Mouse (Mus musculus) T-helper 1 cell (primary cell): ENCODE data around the gene 2210408I21Rik.

Experiments used
- in situ Hi-C: fragments of 300-600 bp; cut with MboI, MseI; formaldehyde crosslinking; loops from one replicate; pipeline ENCODE4 v1.15.1; 2025; ENCODE audit warnings: high pct_unique_total_duplicates

2210408I21Rik gene

DNA sequence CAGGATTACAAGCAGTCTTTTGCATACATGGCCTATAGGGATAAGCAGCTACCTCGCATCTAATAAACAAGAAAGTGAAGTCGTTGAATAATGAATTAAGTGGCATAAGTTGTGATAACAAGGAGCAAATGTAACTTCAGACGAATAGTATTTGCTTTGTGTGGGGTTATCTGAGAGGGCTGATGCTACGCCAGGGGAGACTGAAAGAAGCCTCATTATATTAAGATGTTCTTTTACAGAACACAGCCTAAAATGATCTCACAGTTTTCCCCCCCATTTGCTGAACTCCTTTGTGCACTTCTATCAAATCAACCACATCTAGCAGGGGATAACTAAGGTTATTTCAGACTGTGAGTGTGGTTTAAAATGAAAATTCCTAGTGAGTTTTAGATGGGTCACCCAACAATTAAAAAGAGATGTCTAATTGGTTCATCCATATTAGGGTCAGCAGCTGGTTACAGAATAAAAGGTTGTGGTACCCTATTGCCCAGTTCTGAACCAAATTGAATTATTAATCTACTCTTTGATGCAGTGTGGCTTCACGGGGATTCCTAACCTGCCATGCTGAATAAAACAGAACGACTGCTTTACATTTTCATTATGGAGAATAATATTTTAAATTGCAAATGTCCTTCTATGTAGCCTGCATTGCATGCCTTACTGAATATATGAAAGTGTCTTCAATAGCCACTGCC lies 343.2 kb downstream of the 2210408I21Rik start:
- in situ Hi-C loops: no loop called here

DNA sequence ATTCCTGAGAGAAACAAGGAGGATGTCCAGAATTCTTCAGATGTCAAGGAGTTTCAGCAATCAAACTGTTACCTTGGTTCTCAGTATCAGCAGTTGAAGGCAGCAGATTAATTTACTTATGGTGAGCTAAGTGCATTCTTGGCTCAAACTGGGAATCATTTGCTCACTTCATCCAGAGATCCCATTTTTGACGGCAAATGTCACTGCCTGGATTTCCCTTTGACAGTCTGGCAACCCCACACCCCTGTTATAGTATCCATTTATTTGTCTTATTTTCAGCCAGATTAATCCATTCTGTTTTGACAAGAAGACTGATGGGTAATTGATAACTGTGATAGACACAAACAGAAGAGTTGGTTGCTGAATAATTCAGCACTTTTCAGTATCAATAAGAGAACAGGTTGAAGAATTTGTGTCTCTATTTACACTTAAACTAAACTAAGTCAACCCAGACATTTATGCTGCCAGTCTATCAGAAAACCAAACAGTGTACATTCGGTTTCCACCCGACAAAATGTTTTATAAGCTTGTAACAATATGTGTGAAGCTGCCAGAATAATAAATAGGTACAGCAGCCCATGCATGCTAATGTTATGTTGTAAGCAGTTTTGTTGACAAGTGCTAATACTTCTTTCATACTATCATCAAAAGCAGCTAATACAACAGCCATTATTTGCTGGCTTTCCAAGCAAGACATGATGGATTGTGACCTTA lies 354.8 kb downstream of the 2210408I21Rik start:
- in situ Hi-C loops: no loop called here

DNA sequence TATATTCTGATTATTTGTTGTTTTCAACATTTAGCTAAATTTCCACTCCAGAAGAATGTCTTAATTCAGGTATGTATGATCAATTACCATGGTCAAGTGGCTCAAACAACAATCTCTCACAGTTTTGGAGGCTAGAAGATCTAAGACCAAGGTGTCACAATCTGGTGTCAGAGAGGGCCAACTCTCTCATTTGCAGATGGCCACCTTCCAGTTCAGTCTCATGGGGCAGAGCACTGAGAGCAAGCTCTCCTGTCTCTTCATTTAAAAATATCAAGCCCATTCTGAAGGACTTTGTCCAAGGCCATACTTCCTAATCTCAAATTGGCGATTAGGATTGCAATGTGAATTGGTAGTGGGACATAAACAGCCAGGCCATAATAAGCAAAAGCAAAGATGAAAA lies 378.7 kb downstream of the 2210408I21Rik start:
- in situ Hi-C loops: no loop called here

DNA sequence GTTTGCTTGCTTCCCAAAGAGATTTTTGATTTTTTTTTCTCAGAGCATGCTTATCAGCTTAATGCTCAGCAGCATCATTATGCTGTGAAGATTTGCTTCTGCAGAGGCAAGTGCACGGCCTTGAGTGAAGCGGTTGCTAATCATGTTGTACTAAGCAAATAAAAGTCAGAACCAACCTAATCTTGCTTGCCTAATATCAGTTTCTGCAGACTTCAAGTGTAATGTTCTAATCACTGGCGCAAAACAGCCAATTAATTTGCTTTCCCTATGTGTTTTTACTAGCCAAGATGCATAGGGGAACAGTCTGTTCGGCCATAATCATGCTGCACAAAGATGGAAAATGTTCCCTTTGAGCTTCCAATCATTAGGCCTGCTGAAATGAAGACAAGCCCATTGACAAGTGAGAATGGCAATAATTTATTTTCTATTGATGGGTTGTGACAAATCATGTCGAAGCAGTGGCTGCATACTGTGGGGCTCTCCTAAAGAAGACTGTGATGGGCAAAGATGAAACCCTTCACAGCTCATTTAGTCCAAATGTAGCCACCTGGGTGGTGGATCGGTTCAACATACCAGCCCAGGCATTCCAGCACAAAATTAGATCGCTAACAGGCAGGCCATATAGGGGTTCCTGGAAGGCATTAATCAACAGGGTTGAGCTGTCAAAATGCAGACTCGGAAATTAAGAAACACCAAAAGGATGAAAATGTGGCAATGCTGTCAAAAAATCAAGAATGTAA lies 393.8 kb downstream of the 2210408I21Rik start:
- in situ Hi-C loops: no loop called here

DNA sequence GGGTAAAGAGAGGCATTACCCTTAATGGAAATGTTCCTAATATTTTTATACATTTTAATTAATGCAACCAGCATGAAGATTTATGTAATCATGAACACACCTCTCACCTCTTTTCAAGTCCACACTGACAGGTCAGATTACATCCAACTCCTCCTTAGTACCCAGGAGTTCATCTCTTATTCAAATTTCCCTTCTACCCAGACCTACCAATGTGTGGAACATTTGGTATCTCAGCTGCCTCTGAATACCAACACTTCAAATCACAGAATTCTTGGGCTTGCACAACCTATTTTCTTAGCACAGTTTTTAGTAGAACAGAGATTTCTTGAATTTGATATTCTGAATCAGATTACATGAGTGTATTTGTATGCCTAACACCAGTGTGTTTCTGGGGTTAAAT lies 394.4 kb downstream of the 2210408I21Rik start:
- in situ Hi-C loops: no loop called here

DNA sequence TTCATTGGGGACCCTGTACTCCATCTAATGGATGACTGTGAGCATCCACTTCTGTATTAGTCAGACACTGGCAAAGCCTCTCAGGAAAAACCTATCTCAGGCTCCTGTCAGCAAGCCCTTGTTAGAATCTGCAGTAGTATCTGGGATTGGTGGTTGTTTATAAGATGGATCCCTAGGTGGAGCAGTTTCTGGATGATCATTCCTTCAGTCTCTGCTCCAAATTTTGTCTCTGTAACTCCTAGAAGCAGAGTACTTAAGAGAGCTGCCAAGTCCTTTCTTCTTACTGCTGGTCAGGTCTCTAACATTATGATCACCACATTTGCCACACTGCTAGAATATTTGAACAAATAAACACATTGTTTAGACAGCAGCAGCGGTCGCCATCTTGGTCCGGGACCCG lies 402.1 kb downstream of the 2210408I21Rik start:
- in situ Hi-C loops: no loop called here

DNA sequence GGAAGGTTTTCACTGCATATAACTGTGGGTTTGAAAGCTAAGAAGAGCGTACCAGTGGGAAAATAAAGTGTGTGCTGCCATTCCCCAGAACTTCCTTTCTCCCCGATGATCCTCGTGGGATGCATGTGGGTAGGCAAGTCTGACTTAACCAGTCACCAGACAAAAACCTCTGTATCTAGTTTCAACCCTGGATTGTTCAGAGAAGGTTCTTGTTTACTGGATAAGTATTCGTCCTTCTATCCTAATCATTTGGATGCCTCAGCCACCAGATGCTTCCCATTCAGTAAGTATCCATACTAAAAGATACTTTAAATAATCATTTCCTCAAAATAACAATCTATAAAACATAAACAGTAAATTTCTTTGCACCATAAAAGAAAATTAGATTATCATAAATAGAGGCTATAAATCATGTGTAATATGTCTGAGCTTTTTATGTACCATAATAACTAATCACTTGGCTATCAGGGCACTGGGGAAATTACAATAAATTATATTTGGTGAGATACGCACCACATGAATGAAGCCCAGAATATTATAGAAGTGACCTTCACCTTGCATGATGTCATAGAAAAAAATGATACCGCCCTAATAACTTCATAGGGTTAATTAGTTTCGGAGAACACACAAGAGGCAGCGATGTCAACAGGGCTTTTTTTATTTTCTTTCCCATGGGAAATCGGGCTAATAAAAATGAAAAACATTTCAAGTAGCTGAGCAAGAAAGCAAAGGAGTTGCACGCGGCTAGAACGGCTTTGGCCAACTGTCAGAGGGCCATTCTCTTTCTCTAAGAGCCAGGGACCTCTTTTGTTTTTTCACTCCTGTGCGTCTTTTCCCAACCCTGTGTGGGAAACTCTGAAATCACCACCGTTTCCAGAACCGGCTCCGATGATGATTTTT lies 412.4 kb downstream of the 2210408I21Rik start:
- in situ Hi-C loops: no loop called here

DNA sequence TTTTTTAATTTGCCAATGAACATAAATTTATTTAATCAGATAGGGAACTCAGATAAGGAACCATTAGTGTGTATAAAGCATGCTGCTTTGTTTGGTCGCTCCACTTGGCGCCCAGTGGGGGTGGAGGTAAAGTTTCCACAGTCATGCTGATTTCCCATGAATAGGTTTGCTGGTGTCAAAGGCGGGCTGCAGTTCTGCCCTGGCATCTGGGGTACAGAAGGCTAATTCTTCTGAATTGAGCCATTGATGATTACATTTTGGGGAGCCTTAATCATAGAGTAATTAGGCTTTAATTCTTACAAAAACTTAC lies 413.0 kb downstream of the 2210408I21Rik start:
- in situ Hi-C loops: no loop called here

DNA sequence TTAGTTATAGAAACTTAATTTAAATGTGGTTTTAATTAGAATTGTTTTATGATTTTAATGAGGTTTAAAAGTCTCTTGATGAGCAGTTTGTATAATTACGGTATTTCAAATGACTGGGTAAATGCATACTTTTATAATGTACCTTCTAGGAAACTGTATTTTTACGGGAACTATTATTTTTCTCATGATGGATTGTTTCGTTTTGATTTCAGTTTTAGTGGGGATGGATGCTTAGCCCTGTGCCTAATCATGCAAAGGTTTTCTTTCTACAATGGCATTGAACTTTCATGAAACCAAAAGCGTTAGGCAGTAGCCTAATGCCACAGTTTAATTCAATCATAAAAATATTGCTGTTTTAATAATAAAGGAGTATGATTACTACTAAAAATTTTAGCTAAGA lies 413.4 kb downstream of the 2210408I21Rik start:
- in situ Hi-C loops: no loop called here

DNA sequence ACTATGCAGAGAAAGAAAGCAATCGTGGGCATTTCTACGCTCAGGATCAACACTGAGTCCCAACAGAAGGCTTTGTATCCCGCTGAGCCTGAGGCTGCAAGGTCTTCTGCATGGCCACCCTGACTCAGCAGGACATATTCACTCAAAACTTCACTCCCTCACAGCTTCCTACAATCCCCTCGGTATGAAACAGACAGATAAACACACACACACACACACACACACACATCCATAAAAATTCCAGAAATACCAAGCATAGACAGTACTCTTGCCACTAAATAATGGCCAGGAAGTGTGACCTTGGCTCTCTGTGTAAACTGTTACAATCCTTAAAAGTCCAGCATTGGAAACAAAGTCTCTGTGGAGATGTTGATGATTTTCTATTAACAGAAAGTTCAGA lies 458.7 kb downstream of the 2210408I21Rik start:
- in situ Hi-C loops: no loop called here

DNA sequence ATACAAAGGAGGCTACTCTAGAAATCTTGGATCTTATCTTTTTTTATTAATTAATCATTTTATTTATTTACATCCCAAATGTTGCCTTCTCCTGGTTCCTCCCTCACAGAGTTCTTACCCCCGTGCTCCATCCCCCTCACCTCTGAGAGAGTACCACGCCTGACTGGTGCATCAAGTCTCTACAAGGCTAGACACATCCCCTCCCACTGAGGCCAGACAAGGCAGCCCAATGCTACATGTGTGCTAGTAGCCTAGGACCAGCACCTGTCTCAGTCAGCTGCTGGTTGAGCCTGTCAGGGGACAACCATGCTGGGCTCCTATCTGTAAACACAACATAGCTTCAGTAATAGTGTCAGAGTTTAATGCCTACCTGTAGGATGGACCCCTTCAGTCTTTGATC lies 480.0 kb downstream of the 2210408I21Rik start:
- in situ Hi-C loops: no loop called here
